Mouse (Mus musculus) MEL (cell line): Measurements from ENCODE around the gene Slc22a17.

Source experiments
- CTCF ChIP-seq, 3 experiments: IDR thresholded peaks in 2 of 3; conservative IDR thresholded peaks in 1 of 3; 2 replicates each; pipeline ENCODE4 v1.5.1; 2011 to 2012; ENCODE audit warnings: low read length in 3 of 3, low read depth in 2 of 3, mild to moderate bottlenecking in 2 of 3, improper control_type of control experiment in 1 of 3, inconsistent platforms in 1 of 3, mixed read lengths in 1 of 3, moderate library complexity in 1 of 3; ENCODE audit not compliant: control insufficient read depth in 1 of 3, insufficient read depth in 1 of 3, poor library complexity in 1 of 3, severe bottlenecking in 1 of 3
- E2F4 ChIP-seq: IDR thresholded peaks from 2 replicates; pipeline ENCODE4 v1.6.1; 2011; ENCODE audit warnings: low read depth, low read length, improper control_type of control experiment, borderline replicate concordance
- EP300 ChIP-seq, 2 experiments: IDR thresholded peaks; 2 replicates each; pipeline ENCODE4 v1.6.1; 2011; ENCODE audit warnings: improper control_type of control experiment in 2 of 2, low read length in 2 of 2, low read depth in 1 of 2, mild to moderate bottlenecking in 1 of 2
- ETS1 ChIP-seq: IDR thresholded peaks from 2 replicates; pipeline ENCODE4 v1.6.1; 2012; ENCODE audit warnings: low read depth, mild to moderate bottlenecking, inconsistent platforms, low read length, improper control_type of control experiment, moderate library complexity
- KAT2A ChIP-seq: conservative IDR thresholded peaks from 2 replicates; pipeline ENCODE4 v1.6.1; 2012; ENCODE audit warnings: low read depth, low read length, improper control_type of control experiment, inconsistent platforms
- POLR2A ChIP-seq, 2 experiments: IDR thresholded peaks; 2 replicates each; pipeline ENCODE4 v1.6.1; 2011 to 2012; ENCODE audit warnings: low read length in 2 of 2, mild to moderate bottlenecking in 2 of 2, control low read depth in 1 of 2, improper control_type of control experiment in 1 of 2, low read depth in 1 of 2, moderate library complexity in 1 of 2; ENCODE audit not compliant: control insufficient read depth in 1 of 2, insufficient read depth in 1 of 2, poor library complexity in 1 of 2
- TBP ChIP-seq: IDR thresholded peaks from 2 replicates; pipeline ENCODE4 v1.8.0; 2011; ENCODE audit warnings: low read depth, low read length, improper control_type of control experiment

- TF ChIP-seq CTCF (IDR thresholded peaks at IDR 0.05 in 2 of 3, conservative IDR thresholded peaks at IDR 0.05 in 1 of 3; ENCODE audit: control insufficient read depth in 1 of 3, insufficient read depth in 1 of 3, low read depth in 2 of 3, low read length in 3 of 3, poor library complexity in 1 of 3, severe bottlenecking in 1 of 3) (no peak), TBP (no peak), POLR2A (IDR thresholded peaks at IDR 0.05; ENCODE audit: control insufficient read depth in 1 of 2, insufficient read depth in 1 of 2, low read depth in 1 of 2, low read length in 2 of 2, poor library complexity in 1 of 2) (no peak), EP300 (IDR thresholded peaks at IDR 0.05; ENCODE audit: low read depth in 1 of 2, low read length in 2 of 2) (no peak), KAT2A (no peak), E2F4 (no peak), ETS1 (no peak)
Observed at GRCm38 (mm10) chr14:54961487-54961886, 48.6 kb upstream of the Slc22a17 start.
